Mouse (Mus musculus): ENCODE results near the gene Galk1.

DNA sequence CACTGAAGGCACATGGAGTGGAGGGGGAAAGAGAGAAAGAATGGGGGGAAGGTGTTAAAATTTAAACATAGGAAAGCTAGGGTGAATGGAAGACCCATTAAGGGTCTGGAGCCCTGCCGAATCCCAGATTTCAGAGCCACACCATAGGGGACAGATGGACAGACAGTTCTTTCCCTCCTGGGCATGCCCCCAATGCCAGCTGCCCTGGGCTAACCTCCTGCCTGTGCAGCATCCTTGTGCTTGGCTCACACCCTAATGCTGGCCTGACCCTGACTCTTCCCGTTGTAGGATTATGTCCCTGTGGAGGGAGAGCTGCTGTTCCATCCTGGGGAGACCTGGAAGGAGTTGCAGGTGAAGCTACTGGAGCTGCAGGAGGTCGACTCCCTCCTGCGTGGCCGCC, 14.9 kb downstream of the Galk1 start:
- TF ChIP-seq CTCF (IDR thresholded peaks at IDR 0.05; ENCODE audit: low read depth) (no peak), EP300 (IDR thresholded peaks at IDR 0.05; ENCODE audit: low read depth) (no peak)

Data from liver, embryonic 14.5 days (tissue).